Mouse (Mus musculus) embryonic fibroblast, embryonic 13.5 days (primary cell): ENCODE data around the gene Otud7b.

Experiments
- CTCF ChIP-seq: IDR thresholded peaks from 2 replicates; pipeline ENCODE4 v1.5.1; 2011; ENCODE audit warnings: mild to moderate bottlenecking, control low read depth, low read length, moderate library complexity, borderline replicate concordance; ENCODE audit not compliant: insufficient read depth
- POLR2A ChIP-seq: IDR thresholded peaks from 2 replicates; pipeline ENCODE4 v1.6.1; 2011; ENCODE audit warnings: low read depth, mild to moderate bottlenecking, control low read depth, low read length, moderate library complexity

- TF ChIP-seq CTCF (no peak), POLR2A (no peak)
Observed at GRCm38 (mm10) chr3:96199731-96200130, 95.4 kb downstream of the Otud7b start.
